Mouse (Mus musculus): ENCODE data around the gene Palm. TPM values are rescaled to one million over a fixed set of nuclear protein-coding genes. Genes with fewer than 3 reads are reported as not detected.

The Palm gene
- polyA plus RNA-seq, 1 experiment: 9.2 TPM

DNA sequence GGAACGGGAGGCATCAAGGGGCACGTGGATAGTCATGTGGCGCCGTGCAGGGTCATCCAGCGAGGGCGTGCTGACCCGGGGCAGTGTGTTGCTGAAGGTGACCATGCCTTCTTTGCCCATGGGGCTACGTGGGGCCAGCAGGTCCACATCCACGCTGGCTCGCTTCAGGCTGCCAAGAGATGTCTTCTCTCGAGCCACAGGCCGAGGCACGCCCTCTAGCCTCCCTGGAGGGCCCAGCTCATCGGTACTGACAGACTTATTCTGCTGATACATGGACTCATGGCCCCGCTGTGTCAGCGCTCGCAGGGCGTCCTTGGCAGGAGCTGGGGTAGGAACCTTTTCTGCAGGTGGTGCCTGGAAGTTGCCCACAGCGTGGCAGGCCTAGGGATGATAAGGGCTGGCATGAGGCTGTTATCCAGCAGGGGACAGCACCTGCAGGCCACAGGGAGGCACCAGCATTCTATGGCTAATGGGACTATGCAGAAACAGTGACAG is 72.5 kb downstream of the Palm start:
- H3K4me3 ChIP-seq (ENCODE audit: extremely low read depth, insufficient read depth, insufficient read length): no peak overlapping the region
- no peaks in the 10 kb centered on the region; the same call in 1 of the 2 replicates for H3K4me1 ChIP-seq (ENCODE audit: control insufficient read depth, insufficient read depth, insufficient read length)
- H3K36me3 ChIP-seq (ENCODE audit: control insufficient read depth, insufficient read depth, low read length): peaks cover 31% of the 10 kb centered on the region
- H3K27ac ChIP-seq (ENCODE audit: insufficient read depth, low read length): no peak overlapping the region
- TF ChIP-seq POLR2A (IDR thresholded peaks at IDR 0.05; ENCODE audit: low read depth, low read length): no peak
- TF ChIP-seq CTCF (IDR thresholded peaks at IDR 0.05; ENCODE audit: extremely low read depth, insufficient read depth, insufficient read length, insufficient replicate concordance): no peak
- no peaks in the 10 kb centered on the region for H3K27me3 ChIP-seq (ENCODE audit: control insufficient read depth, insufficient read depth, low read length)
- WGBS: 78% methylated on average over 19 of the region's 19 CpGs
- DNase-seq (ENCODE audit: low read depth in 1 of 2, low spot score in 2 of 2): no peak

DNA sequence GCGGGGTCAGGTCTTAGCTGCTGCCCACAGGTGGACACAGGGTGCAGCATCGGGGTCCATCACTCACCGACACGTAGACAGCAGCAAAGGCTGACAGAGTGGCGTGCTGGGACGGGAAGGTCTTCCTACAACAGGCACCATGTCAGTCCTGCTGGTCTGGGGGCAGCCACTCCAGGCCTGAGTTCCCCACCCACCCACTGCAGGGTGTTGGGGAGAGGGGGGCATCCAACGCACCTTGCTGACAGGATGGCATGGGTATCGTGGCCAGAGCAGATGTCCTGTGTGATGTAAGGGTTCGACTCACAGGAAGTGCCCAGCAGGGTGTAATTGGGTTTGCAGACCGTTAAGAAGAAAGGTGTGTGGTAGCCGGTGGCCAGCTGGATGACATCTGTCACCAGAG is 73.2 kb downstream of the Palm start:
- WGBS: 85% methylated on average over 11 of the region's 11 CpGs
- no peak overlapping the region for H3K4me3 ChIP-seq (ENCODE audit: extremely low read depth, insufficient read depth, insufficient read length)
- H3K36me3 ChIP-seq (ENCODE audit: control insufficient read depth, insufficient read depth, low read length): peaks cover 25% of the 10 kb centered on the region
- no peaks in the 10 kb centered on the region for H3K4me1 ChIP-seq (ENCODE audit: control insufficient read depth, insufficient read depth, insufficient read length)
- no peaks in the 10 kb centered on the region for H3K27me3 ChIP-seq (ENCODE audit: control insufficient read depth, insufficient read depth, low read length)
- H3K27ac ChIP-seq (ENCODE audit: insufficient read depth, low read length): no peak overlapping the region
- no peak for TF ChIP-seq POLR2A (IDR thresholded peaks at IDR 0.05; ENCODE audit: low read depth, low read length)
- no peak for TF ChIP-seq CTCF (IDR thresholded peaks at IDR 0.05; ENCODE audit: extremely low read depth, insufficient read depth, insufficient read length, insufficient replicate concordance)
- DNase-seq (ENCODE audit: low read depth in 1 of 2, low spot score in 2 of 2): no peak

Other genes with a start within 250 kb of the Palm start
- gene Mier2, start 238.4 kb upstream of the Palm start, polyA plus RNA-seq (2012; rRNA removed): 63.7 and 92.1 TPM in 2 replicates
- gene Theg, start 206.2 kb upstream of the Palm start, polyA plus RNA-seq (2012; rRNA removed): 0.18 and 0.72 TPM in 2 replicates
- gene C2cd4c, start 179.5 kb upstream of the Palm start, polyA plus RNA-seq (2012; rRNA removed): not detected in 2 replicates
- 1.0 and 1.3 TPM in 2 replicates for gene Shc2, start 155.7 kb upstream of the Palm start, polyA plus RNA-seq (2012; rRNA removed)
- gene Odf3l2, start 147.8 kb upstream of the Palm start, polyA plus RNA-seq (2012; rRNA removed): not detected in 2 replicates
- gene Madcam1, start 129.0 kb upstream of the Palm start, polyA plus RNA-seq (2012; rRNA removed): 22.0 and 33.9 TPM in 2 replicates
- gene Tpgs1, start 124.2 kb upstream of the Palm start, polyA plus RNA-seq (2012; rRNA removed): 47.9 and 77.7 TPM in 2 replicates
- gene Cdc34, start 111.4 kb upstream of the Palm start, polyA plus RNA-seq (2012; rRNA removed): 119 and 143 TPM in 2 replicates
- 1.7 and 1.8 TPM in 2 replicates for gene Gzmm, start 104.6 kb upstream of the Palm start, polyA plus RNA-seq (2012; rRNA removed)
- 208 and 255 TPM in 2 replicates for gene Bsg, start 89.1 kb upstream of the Palm start, polyA plus RNA-seq (2012; rRNA removed)
- 0.77 and 1.5 TPM in 2 replicates for gene Hcn2, start 76.9 kb upstream of the Palm start, polyA plus RNA-seq (2012; rRNA removed)
- 60.5 and 62.5 TPM in 2 replicates for gene Polrmt, start 47.0 kb upstream of the Palm start, polyA plus RNA-seq (2012; rRNA removed)
- not detected in 2 replicates for gene Fgf22, start 38.5 kb upstream of the Palm start, polyA plus RNA-seq (2012; rRNA removed)
- 122 and 217 TPM in 2 replicates for gene Rnf126, start 26.6 kb upstream of the Palm start, polyA plus RNA-seq (2012; rRNA removed)
- gene Fstl3, start 16.3 kb upstream of the Palm start, polyA plus RNA-seq (2012; rRNA removed): 5.8 and 10.9 TPM in 2 replicates
- gene Prss57, start 2.6 kb upstream of the Palm start, polyA plus RNA-seq (2012; rRNA removed): 1.4 and 1.6 TPM in 2 replicates
- 0.07 and 0.18 TPM in 2 replicates for gene Misp, start 27.4 kb downstream of the Palm start, polyA plus RNA-seq (2012; rRNA removed)
- gene Ptbp1, start 60.9 kb downstream of the Palm start, polyA plus RNA-seq (2012; rRNA removed): 251 and 315 TPM in 2 replicates
- 25.6 and 39.2 TPM in 2 replicates for gene Prtn3, start 80.9 kb downstream of the Palm start, polyA plus RNA-seq (2012; rRNA removed)
- 3.6 and 4.0 TPM in 2 replicates for gene Plppr3, start 81.1 kb downstream of the Palm start, polyA plus RNA-seq (2012; rRNA removed)
- gene Elane, start 92.7 kb downstream of the Palm start, polyA plus RNA-seq (2012; rRNA removed): 33.0 and 61.9 TPM in 2 replicates
- gene Cfd, start 97.3 kb downstream of the Palm start, polyA plus RNA-seq (2012; rRNA removed): 71.5 and 138 TPM in 2 replicates
- 46.4 and 73.7 TPM in 2 replicates for gene Med16, start 115.4 kb downstream of the Palm start, polyA plus RNA-seq (2012; rRNA removed)
- not detected in 2 replicates for gene Gm26602, start 117.3 kb downstream of the Palm start, polyA plus RNA-seq (2012; rRNA removed)
- gene Kiss1r, start 123.4 kb downstream of the Palm start, polyA plus RNA-seq (2012; rRNA removed): 5.3 and 6.3 TPM in 2 replicates
- 117 and 150 TPM in 2 replicates for gene R3hdm4, start 127.6 kb downstream of the Palm start, polyA plus RNA-seq (2012; rRNA removed)
- 15.0 and 23.2 TPM in 2 replicates for gene Arid3a, start 133.5 kb downstream of the Palm start, polyA plus RNA-seq (2012; rRNA removed)
- gene Wdr18, start 166.6 kb downstream of the Palm start, polyA plus RNA-seq (2012; rRNA removed): 41.2 and 51.6 TPM in 2 replicates
- gene Grin3b, start 177.1 kb downstream of the Palm start, polyA plus RNA-seq (2012; rRNA removed): 0.12 and 0.16 TPM in 2 replicates
- gene Tmem259, start 190.8 kb downstream of the Palm start, polyA plus RNA-seq (2012; rRNA removed): 266 and 371 TPM in 2 replicates
- 297 and 409 TPM in 2 replicates for gene Cnn2, start 195.0 kb downstream of the Palm start, polyA plus RNA-seq (2012; rRNA removed)
- 50.4 and 64.5 TPM in 2 replicates for gene Abca7, start 202.9 kb downstream of the Palm start, polyA plus RNA-seq (2012; rRNA removed)
- gene Arhgap45, start 223.1 kb downstream of the Palm start, polyA plus RNA-seq (2012; rRNA removed): 492 and 574 TPM in 2 replicates
- gene Polr2e, start 246.2 kb downstream of the Palm start, polyA plus RNA-seq (2012; rRNA removed): 139 and 182 TPM in 2 replicates